Mouse (Mus musculus) embryo, embryonic 11.5 days (tissue): Measurements from ENCODE around the gene Glod4.

ENCODE experiments used
- DNase-seq: peaks from one replicate; pipeline ENCODE4 v3.0.0-alpha.2; 2012; ENCODE audit warnings: low read depth, low spot score

The Glod4 gene

GRCm38 (mm10) chr11:76083941-76084367, 159.6 kb downstream of the Glod4 start:
- DNase-seq: no peak

- DNase-seq: no peak
Measured at GRCm38 (mm10) chr11:76081048-76081640, 162.4 kb downstream of the Glod4 start.

GRCm38 (mm10) chr11:76080293-76080692, 163.2 kb downstream of the Glod4 start:
- DNase-seq: no peak

GRCm38 (mm10) chr11:76077341-76077740, 166.2 kb downstream of the Glod4 start:
- no peak for DNase-seq

GRCm38 (mm10) chr11:76074296-76075093, 169.0 kb downstream of the Glod4 start:
- no peak for DNase-seq
